Mouse (Mus musculus) stomach, postnatal 0 days (tissue): ENCODE measurements around the gene Heatr4. TPM values are rescaled to one million over a fixed set of nuclear protein-coding genes. Genes with fewer than 3 reads are reported as not detected.
A peak's percentile ranks its signal among the peaks of the same experiment; 100 is the strongest.
"Not testable (repeated sequence)": the region's sequence is repeated elsewhere in the genome, so short reads cannot be mapped to it uniquely, and the experiment has no call there.

Source experiments
- ATAC-seq: fragments of 200-750 bp; cut with Nextera tagmentation; 2 replicates; pipeline ENCODE4 v1.8.0; 2017; ENCODE audit not compliant: low FRiP score, low TSS enrichment
- DNase-seq: peaks from one replicate; pipeline ENCODE4 v3.0.0-alpha.2; 2016; ENCODE audit warnings: low spot score
- H3K27ac ChIP-seq: fragments of 300-500 bp; sonication (generic); replicated peaks from 2 replicates; pipeline ENCODE4 v1.5.1; 2014; ENCODE audit warnings: mild to moderate bottlenecking, control low read depth
- H3K27me3 ChIP-seq: fragments of 300-500 bp; sonication (generic); 2 replicates; pipeline ENCODE4 v1.6.1; 2014; ENCODE audit warnings: low read length; ENCODE audit not compliant: control insufficient read depth, insufficient read depth
- H3K36me3 ChIP-seq: fragments of 300-500 bp; sonication (generic); 2 replicates; pipeline ENCODE4 v1.6.1; 2014; ENCODE audit warnings: low read length, mixed read lengths; ENCODE audit not compliant: control insufficient read depth, insufficient read depth
- H3K4me1 ChIP-seq: fragments of 300-500 bp; sonication (generic); replicated peaks from 2 replicates; pipeline ENCODE4 v1.6.1; 2014; ENCODE audit warnings: antibody characterized with exemption; ENCODE audit not compliant: control insufficient read depth, insufficient read depth
- H3K4me2 ChIP-seq: fragments of 300-500 bp; sonication (generic); replicated peaks from 2 replicates; pipeline ENCODE4 v1.6.1; 2014; ENCODE audit warnings: low read depth, mild to moderate bottlenecking, control low read depth, moderate library complexity
- H3K4me3 ChIP-seq: fragments of 300-500 bp; sonication (generic); 2 replicates; pipeline ENCODE4 v1.5.1; 2014; ENCODE audit warnings: low read depth, low read length, control low read depth
- H3K9ac ChIP-seq: fragments of 300-500 bp; sonication (generic); 2 replicates; pipeline ENCODE4 v1.6.1; 2014; ENCODE audit warnings: mild to moderate bottlenecking, low read length, control low read depth, mixed read lengths
- H3K9me3 ChIP-seq: fragments of 300-500 bp; sonication (generic); 2 replicates; pipeline ENCODE4 v1.6.1; 2016; ENCODE audit warnings: low read length; ENCODE audit not compliant: control insufficient read depth
- CTCF ChIP-seq: IDR thresholded peaks from 2 replicates; pipeline ENCODE4 v1.5.1; 2016; ENCODE audit warnings: antibody characterized with exemption, low read depth, mild to moderate bottlenecking, moderate library complexity
- EP300 ChIP-seq: optimal IDR thresholded peaks from 2 replicates; pipeline ENCODE3; 2016; ENCODE audit warnings: antibody characterized with exemption
- WGBS: fragments of 180-500 bp; shearing (Covaris S2); extraction: QIAGEN DNeasy Blood & Tissue Kit; methylation state at CpG from one replicate; pipeline ENCODE4 v1.1.7; 2014; 5-methylcytosine and 5-hydroxymethylcytosine counted together
- polyA plus RNA-seq: library from polyadenylated mRNA; unstranded; fragments of >200 nt; fragmentation: Nextera tagmentation; extraction: Ambion mirVana; gene quantifications from 2 replicates; pipeline ENCODE4 v1.2.1, GENCODE M21; 2015

Gene Heatr4
- polyA plus RNA-seq, 1 experiment from 2014 or later, result not detected

GRCm38 (mm10) chr12:84011251-84012040 is 26.8 kb upstream of the Heatr4 start:
- no peak for TF ChIP-seq EP300
- TF ChIP-seq CTCF, result no peak
- H3K27me3 ChIP-seq, result no peaks in the 10 kb centered on the region
- H3K9me3 ChIP-seq, result no peaks in the 10 kb centered on the region
- H3K27ac ChIP-seq, result no peak overlapping the region
- DNase-seq (peak; percentile 69), ATAC-seq (no peak)
- WGBS, result 51% methylated on average over 12 of the region's 12 CpGs
- H3K36me3 ChIP-seq, result no peaks in the 10 kb centered on the region
- peak overlapping the region; percentile 40 for H3K4me2 ChIP-seq
- peak overlapping the region; percentile 12 for H3K4me3 ChIP-seq
- H3K4me1 ChIP-seq, result no peaks in the 10 kb centered on the region; the same call in 1 of the 2 replicates
- no peak overlapping the region for H3K9ac ChIP-seq

- Histone ChIP-seq H3K36me3 (no peaks in the 10 kb centered on the region), H3K27ac (no peak overlapping the region), H3K4me1 (no peaks in the 10 kb centered on the region; the same call in 1 of the 2 replicates), H3K4me3 (peak overlapping the region; percentile 46), H3K9me3 (no peaks in the 10 kb centered on the region), H3K27me3 (no peaks in the 10 kb centered on the region), H3K9ac (peak overlapping the region; percentile 56; the same call in 1 of the 2 replicates), H3K4me2 (peak overlapping the region; percentile 40)
- DNase-seq (no peak), ATAC-seq (no peak)
- TF ChIP-seq EP300 (no peak), CTCF (no peak)
- WGBS, result 69% methylated on average over 3 of the region's 3 CpGs
These were observed 25.5 kb upstream of the Heatr4 start for GRCm38 (mm10) chr12:84010201-84010600.

- H3K27ac ChIP-seq, result peak within 1 kb of the TSS; percentile 72
- DNase-seq (peak; percentile 81), ATAC-seq (peak; percentile 97)
- H3K9me3 ChIP-seq, H3K36me3 ChIP-seq, H3K27me3 ChIP-seq, H3K4me1 ChIP-seq: not testable (repeated sequence)
- peak within 1 kb of the TSS; percentile 40 for H3K4me2 ChIP-seq
- H3K4me3 ChIP-seq, result peak within 1 kb of the TSS; percentile 46
- 1% methylated on average over 52 of the region's 70 CpGs for WGBS
- TF ChIP-seq EP300, result peak; percentile 49
- peak within 1 kb of the TSS; percentile 56 for H3K9ac ChIP-seq
These were observed 24.7 kb upstream of the Heatr4 start, which contains the start of gene Acot1 for GRCm38 (mm10) chr12:84009171-84009965. Gene Acot1 (plus strand): TSS chr12:84009490.

GRCm38 (mm10) chr12:84008729-84009128 is 24.1 kb upstream of the Heatr4 start:
- H3K4me1 ChIP-seq, result no peaks in the 10 kb centered on the region; the same call in 1 of the 2 replicates
- H3K9ac ChIP-seq, result peak overlapping the region; percentile 56; the same call in 1 of the 2 replicates
- peak overlapping the region; percentile 40 for H3K4me2 ChIP-seq
- 50% methylated on average over 8 of the region's 8 CpGs for WGBS
- no peaks in the 10 kb centered on the region for H3K27me3 ChIP-seq
- H3K4me3 ChIP-seq, result peak overlapping the region; percentile 46
- H3K27ac ChIP-seq, result peak overlapping the region; percentile 72
- ATAC-seq, result no peak
- DNase-seq, result no peak
- no peaks in the 10 kb centered on the region for H3K36me3 ChIP-seq
- H3K9me3 ChIP-seq, result no peaks in the 10 kb centered on the region
- TF ChIP-seq CTCF (no peak), EP300 (no peak)

- Histone ChIP-seq H3K9me3 (no peaks in the 10 kb centered on the region), H3K27ac (peak overlapping the region; percentile 72; the same call in 1 of the 2 replicates), H3K4me3 (no peak overlapping the region), H3K4me2 (peak overlapping the region; percentile 40), H3K4me1 (no peaks in the 10 kb centered on the region; the same call in 1 of the 2 replicates), H3K36me3 (no peaks in the 10 kb centered on the region), H3K27me3 (no peaks in the 10 kb centered on the region), H3K9ac (no peak overlapping the region; the same call in 1 of the 2 replicates)
- TF ChIP-seq EP300, result no peak
- no peak for TF ChIP-seq CTCF
- 75% methylated on average over 12 of the region's 12 CpGs for WGBS
- no peak for ATAC-seq
- DNase-seq, result no peak
These were observed 23.6 kb upstream of the Heatr4 start for GRCm38 (mm10) chr12:84008251-84008650.
